Mouse (Mus musculus) spleen, postnatal 10 days (tissue): Measurements from ENCODE around the gene Ccdc134.

ENCODE experiments used
- DNase-seq, 2 experiments: peaks; one replicate each; pipeline ENCODE4 v3.0.0; 2021 to 2022; ENCODE audit warnings: low spot score in 2 of 2

The Ccdc134 gene

GRCm38 (mm10) chr15:82170437-82171377 lies 43.0 kb downstream of the Ccdc134 start:
- no peak for DNase-seq

DNA sequence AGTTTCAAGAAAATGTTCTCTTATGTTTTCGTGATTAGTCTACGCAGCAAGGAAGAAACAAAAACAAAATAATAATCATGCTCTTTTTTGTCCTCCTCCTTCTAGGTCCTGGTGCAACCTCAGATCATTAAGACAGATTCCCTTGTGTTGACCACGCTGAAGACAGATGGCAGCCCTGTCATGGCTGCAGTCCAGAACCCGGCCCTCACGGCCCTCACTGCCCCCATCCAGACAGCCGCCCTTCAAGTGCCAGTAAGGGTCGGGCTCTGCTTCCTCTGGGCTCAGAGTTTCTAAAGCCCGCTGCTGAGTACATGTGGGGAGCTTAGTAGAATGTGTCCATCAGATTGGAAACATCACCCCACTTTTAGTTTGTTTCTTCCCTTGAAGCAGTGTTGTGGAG lies 44.9 kb downstream of the Ccdc134 start:
- no peak for DNase-seq

- DNase-seq = no peak
These were observed 47.4 kb downstream of the Ccdc134 start for GRCm38 (mm10) chr15:82175091-82175490.

DNA sequence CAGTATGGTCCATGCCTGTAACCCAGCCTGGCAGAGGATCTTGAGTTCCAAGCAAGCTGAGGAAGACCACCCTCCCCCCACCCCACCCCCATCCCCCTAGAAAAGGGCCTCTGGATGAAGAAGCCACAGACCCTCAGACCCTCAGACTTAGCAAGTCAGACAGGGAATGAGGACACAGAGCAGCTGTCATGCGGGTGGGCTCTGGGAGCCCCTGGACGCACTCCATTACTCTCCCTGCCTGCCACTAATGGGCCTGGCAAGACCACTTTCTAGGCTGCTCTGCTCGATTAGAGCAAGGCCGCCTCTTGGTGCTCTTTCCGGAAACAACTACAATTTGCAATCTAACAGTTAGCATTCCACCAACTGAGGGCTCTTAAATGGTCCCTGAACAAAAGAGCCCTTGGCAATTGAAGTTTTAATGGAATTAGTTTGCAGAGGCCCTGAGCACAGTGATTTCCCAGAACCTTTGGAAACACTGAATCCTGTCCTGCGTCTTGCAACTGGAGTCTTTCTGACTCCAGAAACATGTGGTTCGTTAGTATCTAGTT lies 50.1 kb downstream of the Ccdc134 start:
- no peak for DNase-seq

GRCm38 (mm10) chr15:82181131-82181530 lies 53.4 kb downstream of the Ccdc134 start:
- DNase-seq = no peak

DNA sequence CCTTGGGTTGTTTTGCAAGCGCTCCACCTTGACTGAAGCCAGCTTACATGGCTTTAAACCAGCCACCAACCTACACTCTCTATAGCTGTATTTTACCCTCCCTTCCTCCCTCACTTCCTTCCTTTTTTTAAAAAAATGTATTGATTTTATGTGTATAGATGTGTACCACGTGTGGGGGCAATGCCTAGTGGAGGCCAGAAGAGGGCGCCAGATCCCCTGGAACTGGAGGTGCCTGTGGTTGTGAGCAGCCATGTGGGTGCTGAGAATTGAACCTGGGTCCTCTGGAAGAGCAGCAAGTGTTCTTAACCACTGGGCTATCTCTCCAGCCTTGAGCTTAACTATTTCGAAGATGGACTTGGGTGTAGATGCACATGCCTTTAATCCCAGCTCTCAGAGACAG lies 54.6 kb downstream of the Ccdc134 start:
- DNase-seq = no peak

DNA sequence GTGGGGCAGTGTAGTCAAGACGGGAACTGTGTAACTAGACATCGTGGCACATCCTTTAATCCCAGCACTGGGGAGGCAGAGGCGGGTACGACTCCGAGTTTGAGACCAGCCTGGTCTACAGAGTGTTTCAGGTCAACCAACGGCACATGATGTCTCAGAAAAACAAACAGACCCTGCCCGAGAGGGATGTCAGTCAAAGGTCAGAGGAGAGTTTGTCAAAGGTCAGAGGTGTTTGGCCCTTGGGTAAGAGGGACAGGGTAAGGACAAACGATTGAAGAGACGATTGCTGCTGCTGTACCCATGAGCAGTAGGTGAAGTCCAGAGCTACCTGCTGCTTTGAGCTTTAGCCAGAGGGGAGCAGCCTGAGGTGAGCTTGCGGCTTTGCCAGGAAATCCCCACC lies 55.9 kb downstream of the Ccdc134 start:
- no peak for DNase-seq

GRCm38 (mm10) chr15:82184183-82184582 lies 56.5 kb downstream of the Ccdc134 start:
- DNase-seq = peak; percentile 69 to 71

- DNase-seq = no peak
These were observed 56.9 kb downstream of the Ccdc134 start for GRCm38 (mm10) chr15:82184656-82185055.

DNA sequence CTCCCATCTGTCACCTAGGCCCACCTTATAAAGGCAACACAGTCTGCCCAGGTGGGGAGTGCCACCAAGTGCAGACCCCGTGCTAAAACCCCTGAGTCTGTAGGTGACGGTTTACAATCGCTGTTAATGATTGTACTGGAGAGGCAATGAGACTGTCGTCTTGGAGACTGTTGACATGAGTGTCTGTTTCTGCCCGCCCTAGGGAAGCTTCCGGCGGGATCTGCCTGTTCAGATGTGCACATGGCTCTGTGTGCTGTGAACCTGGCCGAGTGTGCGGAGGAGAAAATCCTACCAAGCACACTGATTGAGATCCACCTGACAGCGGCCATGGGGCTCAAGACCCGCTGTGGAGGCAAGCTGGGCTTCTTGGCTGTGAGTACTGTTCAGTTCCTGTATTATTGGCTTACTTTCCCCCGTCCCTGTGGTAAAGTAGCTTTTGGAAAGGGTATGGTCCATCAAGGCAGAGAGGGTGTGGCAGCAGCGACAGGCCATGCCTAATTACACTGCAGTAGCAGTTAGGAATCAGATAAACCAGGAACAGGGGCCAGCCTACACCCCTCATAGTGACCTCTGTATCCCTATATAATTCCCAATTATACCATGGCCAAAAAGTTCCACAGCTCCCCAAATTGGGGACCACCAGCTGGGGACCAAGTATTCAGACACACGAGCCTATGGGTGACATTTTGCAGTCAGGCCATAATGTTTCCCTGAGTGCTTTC lies 57.5 kb downstream of the Ccdc134 start:
- DNase-seq = no peak

DNA sequence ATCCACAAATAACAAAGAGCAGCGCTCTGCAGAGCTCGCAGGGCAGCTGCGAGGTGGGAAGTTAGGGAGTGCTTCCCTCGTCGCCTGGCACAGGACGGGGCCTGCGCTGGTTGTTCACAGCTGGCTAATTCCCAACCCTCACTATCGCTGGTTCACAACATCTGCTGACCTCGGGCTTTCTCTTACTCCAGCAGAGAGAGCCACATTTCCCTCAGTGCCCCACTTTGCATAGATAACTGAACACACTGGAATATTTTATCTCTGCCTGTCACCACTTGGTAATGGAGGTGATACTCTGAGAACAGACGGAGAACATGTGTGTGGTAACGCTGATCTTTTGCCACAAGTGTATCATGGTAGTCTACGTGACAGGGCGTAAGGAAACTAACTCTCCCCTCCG lies 58.4 kb downstream of the Ccdc134 start:
- DNase-seq = peak; percentile 41 to 56

DNA sequence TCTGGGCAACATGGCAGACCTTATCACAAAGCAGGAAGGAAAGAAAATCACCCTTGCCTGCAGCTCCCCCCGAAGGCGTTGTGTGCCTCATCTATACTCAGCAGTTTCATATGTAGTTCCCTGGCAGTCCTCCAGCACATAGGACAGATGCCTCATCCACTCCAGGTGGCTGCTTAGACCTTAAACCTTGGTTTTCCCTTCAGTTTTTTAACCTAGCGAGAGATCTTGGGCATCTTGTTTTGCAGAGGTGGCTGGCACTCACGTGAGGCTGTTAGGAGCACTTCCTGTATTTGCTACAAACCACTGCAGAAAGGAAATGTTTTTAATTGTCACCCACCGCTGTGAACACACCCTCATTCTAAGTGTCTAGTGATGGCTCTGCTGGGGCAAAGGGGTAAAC lies 59.2 kb downstream of the Ccdc134 start:
- DNase-seq = peak; percentile 43 to 56

- DNase-seq = no peak
These were observed 59.7 kb downstream of the Ccdc134 start for GRCm38 (mm10) chr15:82187401-82187800.

DNA sequence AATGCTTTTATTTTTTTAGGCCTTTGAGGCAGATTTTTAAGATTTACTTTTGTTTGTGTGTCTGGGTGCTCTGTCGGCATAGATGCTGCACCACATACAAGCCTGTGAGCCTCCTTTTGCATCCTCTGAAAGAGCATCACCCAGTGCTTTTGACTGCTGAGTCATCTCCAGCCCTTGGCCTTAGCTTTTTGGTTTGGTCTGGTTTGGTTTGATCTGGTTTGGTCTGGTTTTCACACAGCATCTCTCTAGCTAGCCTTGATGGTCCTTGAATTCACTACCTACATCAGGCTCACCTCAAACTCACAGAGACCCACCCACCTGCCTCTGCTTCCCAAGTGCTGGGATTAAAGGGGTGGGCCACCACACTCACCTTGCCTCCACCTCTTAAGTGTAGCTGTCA lies 60.2 kb downstream of the Ccdc134 start:
- DNase-seq = no peak

GRCm38 (mm10) chr15:82188481-82189240 lies 60.9 kb downstream of the Ccdc134 start:
- peak; percentile 68 to 84 for DNase-seq
